Mouse (Mus musculus): ENCODE results near the gene A630001G21Rik. TPM values are rescaled to one million over a fixed set of nuclear protein-coding genes. Genes with fewer than 3 reads are reported as not detected.

The A630001G21Rik gene
- total RNA-seq, 2 experiments from 2014 or later = 0.49 to 0.91 TPM

GRCm38 (mm10) chr1:85740923-85741322, 37.5 kb downstream of the A630001G21Rik start:
- no peak for DNase-seq (ENCODE audit: extremely low spot score in 1 of 2, low spot score in 2 of 2)
- intact Hi-C loops (cut with DNase I) = no loop called here

- no peak for DNase-seq (ENCODE audit: extremely low spot score in 1 of 2, low spot score in 2 of 2)
- intact Hi-C loops (cut with DNase I) = no loop called here
Observed at GRCm38 (mm10) chr1:85739819-85740218, 38.6 kb downstream of the A630001G21Rik start.

- intact Hi-C loops (cut with DNase I) = no loop called here
- no peak for DNase-seq (ENCODE audit: extremely low spot score in 1 of 2, low spot score in 2 of 2)
Observed at GRCm38 (mm10) chr1:85739000-85739399, 39.4 kb downstream of the A630001G21Rik start.

GRCm38 (mm10) chr1:85736355-85737184, 41.9 kb downstream of the A630001G21Rik start:
- intact Hi-C loops (cut with DNase I) = no loop called here
- peak; percentile 65 to 70 for DNase-seq (ENCODE audit: extremely low spot score in 1 of 2, low spot score in 2 of 2)

- peak in 1 of 2 experiments; percentile 53 for DNase-seq (ENCODE audit: extremely low spot score in 1 of 2, low spot score in 2 of 2)
- intact Hi-C loops (cut with DNase I) = no loop called here
Observed at GRCm38 (mm10) chr1:85735463-85736123, 42.9 kb downstream of the A630001G21Rik start.

GRCm38 (mm10) chr1:85734511-85734910, 43.9 kb downstream of the A630001G21Rik start:
- intact Hi-C loops (cut with DNase I) = no loop called here
- DNase-seq (ENCODE audit: extremely low spot score in 1 of 2, low spot score in 2 of 2) = no peak

GRCm38 (mm10) chr1:85732581-85732980, 45.9 kb downstream of the A630001G21Rik start:
- no peak for DNase-seq (ENCODE audit: extremely low spot score in 1 of 2, low spot score in 2 of 2)
- intact Hi-C loops (cut with DNase I) = no loop called here

GRCm38 (mm10) chr1:85730471-85730870, 48.0 kb downstream of the A630001G21Rik start:
- DNase-seq (ENCODE audit: extremely low spot score in 1 of 2, low spot score in 2 of 2) = no peak
- intact Hi-C loops (cut with DNase I) = no loop called here

- intact Hi-C loops (cut with DNase I) = no loop called here
- no peak for DNase-seq (ENCODE audit: extremely low spot score in 1 of 2, low spot score in 2 of 2)
Observed at GRCm38 (mm10) chr1:85720220-85720893, 58.1 kb downstream of the A630001G21Rik start.

GRCm38 (mm10) chr1:85719049-85719448, 59.4 kb downstream of the A630001G21Rik start:
- intact Hi-C loops (cut with DNase I) = no loop called here
- no peak for DNase-seq (ENCODE audit: extremely low spot score in 1 of 2, low spot score in 2 of 2)

- no peak for DNase-seq (ENCODE audit: extremely low spot score in 1 of 2, low spot score in 2 of 2)
- intact Hi-C loops (cut with DNase I) = no loop called here
Observed at GRCm38 (mm10) chr1:85716447-85717027, 61.9 kb downstream of the A630001G21Rik start.

- DNase-seq (ENCODE audit: extremely low spot score in 1 of 2, low spot score in 2 of 2) = no peak
- intact Hi-C loops (cut with DNase I) = no loop called here
Observed at GRCm38 (mm10) chr1:85714501-85714900, 63.9 kb downstream of the A630001G21Rik start.

GRCm38 (mm10) chr1:85706754-85707153, 71.7 kb downstream of the A630001G21Rik start:
- intact Hi-C loops (cut with DNase I) = no loop called here
- no peak for DNase-seq (ENCODE audit: extremely low spot score in 1 of 2, low spot score in 2 of 2)

- no peak for DNase-seq (ENCODE audit: extremely low spot score in 1 of 2, low spot score in 2 of 2)
- intact Hi-C loops (cut with DNase I) = no loop called here
Observed at GRCm38 (mm10) chr1:85705552-85705951, 72.9 kb downstream of the A630001G21Rik start.

- intact Hi-C loops (cut with DNase I) = no loop called here
- DNase-seq (ENCODE audit: extremely low spot score in 1 of 2, low spot score in 2 of 2) = peak; percentile 55 to 90
Observed at GRCm38 (mm10) chr1:85703245-85704186, 74.9 kb downstream of the A630001G21Rik start.

GRCm38 (mm10) chr1:85702531-85702930, 75.9 kb downstream of the A630001G21Rik start:
- no peak for DNase-seq (ENCODE audit: extremely low spot score in 1 of 2, low spot score in 2 of 2)
- intact Hi-C loops (cut with DNase I) = no loop called here

GRCm38 (mm10) chr1:85697721-85698493, 80.5 kb downstream of the A630001G21Rik start:
- DNase-seq (ENCODE audit: extremely low spot score in 1 of 2, low spot score in 2 of 2) = no peak
- intact Hi-C loops (cut with DNase I) = no loop called here

GRCm38 (mm10) chr1:85695646-85696045, 82.8 kb downstream of the A630001G21Rik start:
- DNase-seq (ENCODE audit: extremely low spot score in 1 of 2, low spot score in 2 of 2) = no peak
- intact Hi-C loops (cut with DNase I) = no loop called here
